Mouse (Mus musculus) layer of hippocampus, adult 9-10 months (tissue): ENCODE measurements around the gene Zfp955b.
"Not testable (repeated sequence)": the region's sequence is repeated elsewhere in the genome, so short reads cannot be mapped to it uniquely, and the experiment has no call there.

Experiments used
- DNase-seq: peaks from one replicate; pipeline ENCODE4 v3.0.0; 2022; ENCODE audit warnings: low spot score

The Zfp955b gene

DNA sequence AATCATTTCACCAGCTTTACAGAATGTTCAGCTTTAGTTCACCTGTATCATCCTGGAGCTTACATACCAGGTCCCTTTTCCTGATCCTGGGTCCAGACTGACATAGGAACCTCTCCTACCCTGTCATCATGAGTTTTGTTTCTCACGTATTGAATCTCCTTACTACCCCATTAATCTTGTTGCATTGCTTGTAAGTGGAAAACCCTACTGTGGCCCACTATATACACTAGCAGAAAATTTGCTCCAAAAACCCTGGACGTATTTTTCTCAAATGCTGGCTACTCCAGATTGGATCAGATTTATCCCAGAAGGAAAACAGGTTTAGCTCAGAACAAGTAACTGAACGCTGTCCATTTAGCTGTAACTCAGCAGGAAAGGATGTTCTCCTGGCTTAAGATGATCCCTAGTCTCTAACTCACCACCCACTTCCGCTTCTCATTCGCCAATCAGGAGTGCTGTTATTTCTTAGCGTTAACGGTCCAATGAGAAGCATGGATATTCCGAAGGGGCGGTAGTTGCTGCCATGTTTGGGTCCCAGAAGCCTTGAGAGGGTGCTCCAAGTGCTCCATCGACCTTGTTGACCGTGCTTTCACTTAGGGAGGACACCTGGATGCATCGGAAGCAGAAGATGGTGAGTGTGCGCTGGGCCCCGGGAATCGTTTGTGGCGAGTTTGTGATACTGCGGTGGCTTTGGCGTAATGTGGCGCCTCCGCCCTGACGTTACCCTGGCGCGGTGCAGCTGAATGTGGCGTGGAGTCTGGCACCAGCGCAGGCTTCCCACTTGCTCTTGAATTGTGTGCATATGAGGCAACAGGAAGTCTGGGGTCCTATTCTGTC lies at the start of gene Zfp955b:
Zfp955b (plus strand) TSS at position 506 of the 837 bp plus-strand sequence.
- not testable (repeated sequence) for DNase-seq

DNA sequence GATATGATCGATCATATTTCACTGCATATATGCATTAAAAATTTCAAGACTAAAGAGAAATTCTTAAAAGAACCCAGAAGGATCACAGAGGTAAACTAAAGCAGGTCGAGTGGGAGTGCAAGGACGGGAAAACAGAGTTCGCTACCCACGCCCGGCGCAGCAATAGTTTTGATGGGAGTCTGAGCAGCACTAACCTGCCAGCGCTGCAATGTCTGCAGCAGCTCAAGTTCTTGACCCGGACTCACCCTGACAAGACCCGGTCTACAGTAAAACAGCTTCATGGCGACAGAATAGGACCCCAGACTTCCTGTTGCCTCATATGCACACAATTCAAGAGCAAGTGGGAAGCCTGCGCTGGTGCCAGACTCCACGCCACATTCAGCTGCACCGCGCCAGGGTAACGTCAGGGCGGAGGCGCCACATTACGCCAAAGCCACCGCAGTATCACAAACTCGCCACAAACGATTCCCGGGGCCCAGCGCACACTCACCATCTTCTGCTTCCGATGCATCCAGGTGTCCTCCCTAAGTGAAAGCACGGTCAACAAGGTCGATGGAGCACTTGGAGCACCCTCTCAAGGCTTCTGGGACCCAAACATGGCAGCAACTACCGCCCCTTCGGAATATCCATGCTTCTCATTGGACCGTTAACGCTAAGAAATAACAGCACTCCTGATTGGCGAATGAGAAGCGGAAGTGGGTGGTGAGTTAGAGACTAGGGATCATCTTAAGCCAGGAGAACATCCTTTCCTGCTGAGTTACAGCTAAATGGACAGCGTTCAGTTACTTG lies 34.6 kb upstream of the Zfp955b start, which contains the start of gene Zfp955a:
Zfp955a (minus strand) TSS at position 616 of the 789 bp plus-strand sequence.
- not testable (repeated sequence) for DNase-seq

DNA sequence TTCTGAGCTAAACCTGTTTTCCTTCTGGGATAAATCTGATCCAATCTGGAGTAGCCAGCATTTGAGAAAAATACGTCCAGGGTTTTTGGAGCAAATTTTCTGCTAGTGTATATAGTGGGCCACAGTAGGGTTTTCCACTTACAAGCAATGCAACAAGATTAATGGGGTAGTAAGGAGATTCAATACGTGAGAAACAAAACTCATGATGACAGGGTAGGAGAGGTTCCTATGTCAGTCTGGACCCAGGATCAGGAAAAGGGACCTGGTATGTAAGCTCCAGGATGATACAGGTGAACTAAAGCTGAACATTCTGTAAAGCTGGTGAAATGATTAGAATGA lies 34.1 kb upstream of the Zfp955b start:
- DNase-seq: not testable (repeated sequence)

DNA sequence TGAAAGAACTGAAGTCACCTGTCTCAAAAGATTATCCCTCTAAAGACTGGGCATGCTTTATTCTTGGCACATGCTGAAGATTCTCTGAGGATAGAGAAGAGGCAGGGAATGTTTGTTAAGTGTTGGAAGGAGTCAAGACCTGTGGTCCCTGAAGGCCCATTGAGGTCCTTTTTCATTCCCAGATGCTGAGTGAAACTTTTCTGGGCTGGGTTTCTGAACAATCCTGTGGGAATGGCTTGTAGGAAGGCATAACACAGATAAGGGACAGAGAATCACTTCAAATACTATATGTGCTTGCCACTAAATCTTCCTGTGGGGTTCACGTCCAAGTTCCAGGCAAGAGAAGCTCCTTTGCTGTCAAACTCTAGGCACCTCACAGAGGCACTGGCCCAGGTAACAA lies 25.0 kb upstream of the Zfp955b start, which contains the start of gene Olfr63:
Olfr63 (plus strand) TSS at position 301 of the 400 bp plus-strand sequence.
- DNase-seq: no peak

DNA sequence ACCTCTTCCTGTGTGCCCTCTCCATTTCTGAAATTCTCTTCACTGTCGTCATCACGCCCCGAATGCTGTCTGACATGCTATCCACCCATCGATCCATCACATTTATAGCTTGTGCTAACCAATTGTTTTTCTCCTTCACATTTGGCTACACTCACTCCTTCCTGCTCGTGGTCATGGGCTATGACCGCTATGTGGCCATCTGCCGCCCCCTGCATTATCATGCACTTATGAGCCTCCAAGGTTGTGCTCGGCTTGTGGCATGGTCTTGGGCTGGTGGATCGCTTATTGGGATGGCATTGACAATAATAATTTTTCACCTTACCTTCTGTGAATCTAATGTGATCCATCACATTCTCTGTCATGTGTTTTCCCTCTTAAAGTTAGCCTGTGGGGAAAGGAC lies 20.4 kb upstream of the Zfp955b start:
- no peak for DNase-seq

DNA sequence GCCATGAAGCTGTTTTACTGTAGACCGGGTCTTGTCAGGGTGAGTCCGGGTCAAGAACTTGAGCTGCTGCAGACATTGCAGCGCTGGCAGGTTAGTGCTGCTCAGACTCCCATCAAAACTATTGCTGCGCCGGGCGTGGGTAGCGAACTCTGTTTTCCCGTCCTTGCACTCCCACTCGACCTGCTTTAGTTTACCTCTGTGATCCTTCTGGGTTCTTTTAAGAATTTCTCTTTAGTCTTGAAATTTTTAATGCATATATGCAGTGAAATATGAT lies 469 bp downstream of the Zfp955b start:
- not testable (repeated sequence) for DNase-seq

DNA sequence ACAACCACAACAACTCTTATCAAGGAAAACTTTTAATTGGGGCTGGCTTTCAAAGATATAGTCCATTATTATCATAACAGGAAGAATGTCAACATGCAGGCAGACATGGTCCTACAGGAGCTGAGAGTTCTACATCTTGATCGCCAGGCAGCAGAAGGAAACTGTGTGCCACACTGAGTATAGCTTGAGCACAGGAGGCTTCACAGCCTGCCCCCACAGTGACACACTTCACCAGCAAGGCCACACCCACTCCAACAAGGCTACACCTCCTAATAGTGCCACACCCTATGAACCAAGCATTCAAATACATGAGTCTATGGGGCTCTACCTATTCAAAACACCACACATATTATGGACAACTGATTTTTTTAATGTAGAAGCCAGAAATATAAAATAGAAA lies 63.6 kb downstream of the Zfp955b start:
- no peak for DNase-seq
